Mouse (Mus musculus): ENCODE measurements around the gene Galnt3. TPM values are rescaled to one million over a fixed set of nuclear protein-coding genes. Genes with fewer than 3 reads are reported as not detected.

The Galnt3 gene
- polyA plus RNA-seq (2015; fragmentation: Nextera tagmentation; extraction: Ambion mirVana) = 0.21 and 0.31 TPM in 2 replicates

DNA sequence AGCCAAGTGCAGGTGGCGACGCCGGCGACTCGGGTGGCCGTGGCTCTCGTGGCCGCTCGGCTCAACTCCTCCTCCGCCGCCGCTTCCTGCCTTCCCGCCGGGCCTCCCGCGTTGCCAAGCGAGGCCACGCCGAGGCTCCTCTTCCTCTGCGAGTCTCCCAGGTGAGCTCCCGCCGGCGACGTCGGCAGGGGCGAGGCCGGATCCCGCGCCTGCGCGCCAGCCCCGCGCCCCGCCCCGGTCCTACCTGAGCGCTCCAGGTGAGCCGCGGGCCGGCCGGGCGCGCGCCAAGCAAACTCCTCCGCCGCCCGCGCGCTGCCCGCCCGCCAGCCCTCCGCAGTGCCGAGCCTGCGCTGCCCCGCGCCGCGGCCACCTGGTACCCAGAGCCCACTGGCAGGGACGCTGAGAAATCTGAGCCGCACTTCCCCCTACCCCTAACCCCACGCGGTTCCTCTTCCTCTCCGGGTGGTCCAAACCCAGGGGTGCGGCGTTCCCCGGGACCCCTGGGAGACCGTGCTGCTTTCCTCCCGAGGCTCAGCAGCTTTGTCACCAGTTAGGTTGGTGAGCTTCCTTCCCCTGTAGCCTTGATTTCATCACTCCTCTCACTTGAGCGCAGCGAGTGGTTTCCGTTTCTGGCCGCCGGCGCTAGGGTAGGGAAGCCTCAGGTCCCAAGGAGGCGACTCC, at the start of gene Galnt3:
Gene Galnt3 (minus strand): TSS at position 404 of the 681 bp plus-strand sequence.
- 0% methylated on average over 48 of the region's 74 CpGs for WGBS (ENCODE audit: insufficient replicate concordance)
- H3K27ac ChIP-seq (ENCODE audit: low read depth) = no peak within 1 kb of the TSS

DNA sequence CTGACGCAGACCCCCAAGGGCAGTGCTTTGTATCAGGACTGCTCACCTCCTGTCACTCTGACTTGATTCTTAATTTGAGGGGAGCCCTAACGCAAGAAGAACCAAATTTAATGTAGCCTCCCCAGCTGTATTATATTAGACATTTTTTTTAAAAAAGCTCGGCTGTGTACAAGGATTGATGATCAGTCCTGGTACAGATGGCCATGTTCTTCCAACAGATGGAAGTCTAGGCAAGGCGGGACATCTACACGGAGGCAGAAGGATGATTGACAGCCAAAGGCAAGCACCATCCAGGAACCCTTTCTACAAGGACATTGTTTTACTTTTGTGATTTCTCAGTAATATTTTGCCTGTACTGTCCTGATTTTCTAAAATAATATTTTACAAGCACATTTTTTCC, 48.3 kb upstream of the Galnt3 start:
- H3K9me3 ChIP-seq (ENCODE audit: low read length) = no peaks in the 10 kb centered on the region
- no peak for ATAC-seq
- no peak overlapping the region for H3K4me2 ChIP-seq (ENCODE audit: low read depth, low read length)
- no peaks in the 10 kb centered on the region for H3K27me3 ChIP-seq (ENCODE audit: insufficient read depth, low read length)
- H3K4me3 ChIP-seq (ENCODE audit: low read depth, low read length) = no peak overlapping the region
- H3K4me1 ChIP-seq (ENCODE audit: insufficient read depth) = no peaks in the 10 kb centered on the region
- no peak overlapping the region for H3K27ac ChIP-seq (ENCODE audit: low read depth)
- 71% methylated on average over 5 of the region's 5 CpGs for WGBS (ENCODE audit: insufficient replicate concordance)
- DNase-seq = no peak
- no peaks in the 10 kb centered on the region for H3K36me3 ChIP-seq (replicated peaks; ENCODE audit: insufficient read depth, low read length)
- H3K9ac ChIP-seq (replicated peaks) = no peak overlapping the region
- no peak for TF ChIP-seq EP300 (IDR thresholded peaks at IDR 0.05; ENCODE audit: low read depth)
- TF ChIP-seq CTCF (IDR thresholded peaks at IDR 0.05; ENCODE audit: low read depth) = no peak

More for the DNA sequence above, at the start of gene Galnt3:
- DNase-seq (peak; percentile 34), ATAC-seq (peak; percentile 48)
- TF ChIP-seq EP300 (IDR thresholded peaks at IDR 0.05; ENCODE audit: low read depth) (no peak), CTCF (IDR thresholded peaks at IDR 0.05; ENCODE audit: low read depth) (no peak)
- peak within 1 kb of the TSS; percentile 51 for H3K9ac ChIP-seq (replicated peaks)
- H3K9me3 ChIP-seq (ENCODE audit: low read length) = no peaks in the 10 kb centered on the region
- H3K4me3 ChIP-seq (ENCODE audit: low read depth, low read length) = peak within 1 kb of the TSS; percentile 63
- H3K27me3 ChIP-seq (ENCODE audit: insufficient read depth, low read length) = peaks cover 28% of the 10 kb centered on the region
- no peaks in the 10 kb centered on the region for H3K36me3 ChIP-seq (replicated peaks; ENCODE audit: insufficient read depth, low read length)
- H3K4me2 ChIP-seq (ENCODE audit: low read depth, low read length) = peak within 1 kb of the TSS; percentile 93
- peaks cover 5% of the 10 kb centered on the region; the same call in 1 of the 2 replicates for H3K4me1 ChIP-seq (ENCODE audit: insufficient read depth)

DNA sequence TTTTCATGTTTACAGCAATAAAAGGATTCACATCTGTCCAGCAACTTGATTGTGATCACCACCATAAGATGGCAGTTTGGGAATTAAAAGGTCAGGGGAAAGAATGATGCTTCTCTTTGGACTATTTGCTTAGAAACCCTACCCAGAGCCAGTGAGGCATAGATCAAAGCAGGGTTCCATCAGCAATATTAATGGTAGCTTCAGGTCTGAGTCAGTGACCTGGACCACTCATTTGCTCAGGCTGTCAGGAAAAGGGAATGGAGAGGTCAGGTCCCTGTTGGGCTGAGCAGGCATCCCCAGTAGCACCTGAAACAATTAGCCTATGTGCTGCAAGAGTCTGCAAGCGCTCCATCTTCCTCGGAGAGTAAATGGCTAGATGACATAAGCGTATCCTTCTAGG, 46.8 kb upstream of the Galnt3 start:
- no peak overlapping the region for H3K4me2 ChIP-seq (ENCODE audit: low read depth, low read length)
- H3K27ac ChIP-seq (ENCODE audit: low read depth) = no peak overlapping the region
- H3K9ac ChIP-seq (replicated peaks) = no peak overlapping the region
- no peaks in the 10 kb centered on the region for H3K36me3 ChIP-seq (replicated peaks; ENCODE audit: insufficient read depth, low read length)
- 89% methylated on average over 3 of the region's 3 CpGs for WGBS (ENCODE audit: insufficient replicate concordance)
- DNase-seq (no peak), ATAC-seq (no peak)
- no peaks in the 10 kb centered on the region for H3K27me3 ChIP-seq (ENCODE audit: insufficient read depth, low read length)
- no peak for TF ChIP-seq EP300 (IDR thresholded peaks at IDR 0.05; ENCODE audit: low read depth)
- TF ChIP-seq CTCF (IDR thresholded peaks at IDR 0.05; ENCODE audit: low read depth) = no peak
- H3K9me3 ChIP-seq (ENCODE audit: low read length) = no peaks in the 10 kb centered on the region
- no peak overlapping the region for H3K4me3 ChIP-seq (ENCODE audit: low read depth, low read length)
- H3K4me1 ChIP-seq (ENCODE audit: insufficient read depth) = no peaks in the 10 kb centered on the region

DNA sequence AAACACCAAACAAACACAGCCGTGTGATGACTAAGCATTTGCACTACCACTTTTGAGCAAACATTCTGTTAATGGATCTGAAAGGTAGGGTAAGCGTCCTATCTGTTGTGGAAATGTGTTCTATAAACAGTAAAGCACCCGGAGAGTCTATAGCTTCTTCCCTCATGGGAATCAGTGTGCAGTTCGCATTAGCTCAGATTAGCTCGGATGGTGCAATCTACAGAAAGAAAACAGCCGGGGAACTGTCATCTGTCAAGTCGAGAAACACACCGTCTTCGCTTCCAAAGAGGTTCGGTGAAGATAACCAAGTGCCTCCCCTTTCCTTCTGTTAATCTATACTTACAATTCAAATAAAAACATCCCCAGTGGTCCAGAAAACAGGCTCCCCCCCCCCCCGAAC, 45.9 kb upstream of the Galnt3 start:
- no peaks in the 10 kb centered on the region for H3K36me3 ChIP-seq (replicated peaks; ENCODE audit: insufficient read depth, low read length)
- no peak overlapping the region for H3K27ac ChIP-seq (ENCODE audit: low read depth)
- H3K9ac ChIP-seq (replicated peaks) = no peak overlapping the region
- no peak for ATAC-seq
- no peak overlapping the region for H3K4me3 ChIP-seq (ENCODE audit: low read depth, low read length)
- H3K9me3 ChIP-seq (ENCODE audit: low read length) = no peaks in the 10 kb centered on the region
- no peaks in the 10 kb centered on the region for H3K4me1 ChIP-seq (ENCODE audit: insufficient read depth)
- H3K27me3 ChIP-seq (ENCODE audit: insufficient read depth, low read length) = no peaks in the 10 kb centered on the region
- TF ChIP-seq CTCF (IDR thresholded peaks at IDR 0.05; ENCODE audit: low read depth) (no peak), EP300 (IDR thresholded peaks at IDR 0.05; ENCODE audit: low read depth) (no peak)
- DNase-seq = no peak
- 63% methylated on average over 11 of the region's 11 CpGs for WGBS (ENCODE audit: insufficient replicate concordance)
- H3K4me2 ChIP-seq (ENCODE audit: low read depth, low read length) = no peak overlapping the region

DNA sequence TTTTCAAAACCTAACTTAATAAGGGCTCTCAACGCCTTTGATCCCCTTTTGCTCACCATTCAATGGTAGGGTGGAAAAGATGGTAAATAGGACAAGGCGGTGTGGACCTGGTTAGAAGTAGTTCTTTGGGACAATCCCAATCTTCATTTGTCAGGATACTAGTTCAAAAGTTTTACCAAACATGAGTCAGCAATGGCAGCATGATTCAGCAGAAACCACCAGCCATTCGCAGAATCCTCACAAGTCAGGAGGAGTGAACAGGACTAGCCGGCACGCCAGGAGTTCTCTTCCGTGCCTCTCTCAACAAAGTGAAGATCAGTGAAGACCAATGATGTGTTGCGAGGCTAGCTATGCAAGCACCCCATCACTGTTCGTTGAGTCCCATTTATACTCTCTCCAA, 40.2 kb upstream of the Galnt3 start:
- TF ChIP-seq EP300 (IDR thresholded peaks at IDR 0.05; ENCODE audit: low read depth) = no peak
- no peak for TF ChIP-seq CTCF (IDR thresholded peaks at IDR 0.05; ENCODE audit: low read depth)
- Histone ChIP-seq H3K36me3 (replicated peaks; ENCODE audit: insufficient read depth, low read length) (no peaks in the 10 kb centered on the region), H3K4me1 (ENCODE audit: insufficient read depth) (no peaks in the 10 kb centered on the region), H3K27me3 (ENCODE audit: insufficient read depth, low read length) (no peaks in the 10 kb centered on the region), H3K9ac (replicated peaks) (no peak overlapping the region), H3K27ac (ENCODE audit: low read depth) (no peak overlapping the region), H3K4me3 (ENCODE audit: low read depth, low read length) (no peak overlapping the region), H3K9me3 (ENCODE audit: low read length) (no peaks in the 10 kb centered on the region), H3K4me2 (ENCODE audit: low read depth, low read length) (no peak overlapping the region)
- WGBS (ENCODE audit: insufficient replicate concordance) = 81% methylated on average over 8 of the region's 8 CpGs
- DNase-seq = no peak
- no peak for ATAC-seq

DNA sequence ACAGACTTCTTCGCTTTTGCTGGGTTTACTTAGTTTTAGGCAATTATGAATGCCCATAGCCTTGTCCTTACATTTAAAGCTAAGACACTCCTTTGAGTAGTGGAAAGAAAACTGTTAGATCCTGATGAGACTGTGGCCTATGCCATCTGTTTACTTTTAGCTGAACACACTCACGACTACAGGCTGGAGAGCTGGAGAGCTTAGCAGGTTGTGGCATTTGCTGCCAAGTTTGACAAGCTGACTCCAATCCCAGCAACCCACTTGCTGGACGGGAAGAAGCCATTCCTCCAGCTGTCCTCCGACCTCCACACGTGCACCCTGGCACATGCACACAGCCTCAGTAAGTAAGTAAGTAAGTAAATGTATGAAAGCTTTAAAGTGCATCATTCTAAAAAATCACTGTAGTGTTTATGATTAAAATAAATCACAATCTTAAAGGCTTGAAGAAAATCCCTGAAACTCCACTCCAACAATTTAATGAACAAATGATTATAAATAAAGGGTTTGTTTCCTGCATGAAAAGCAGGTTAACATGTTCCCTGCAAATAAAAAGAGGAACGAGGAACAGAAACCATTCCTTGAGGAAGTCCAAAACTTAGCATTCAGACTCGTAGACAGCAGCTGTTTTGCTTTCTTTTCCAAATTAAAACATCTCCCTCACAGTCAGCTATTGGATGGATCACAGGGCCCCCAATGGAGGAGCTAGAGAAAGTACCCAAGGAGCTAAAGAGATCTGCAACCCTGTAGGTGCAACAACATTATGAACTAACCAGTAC, 33.5 kb upstream of the Galnt3 start:
- H3K4me2 ChIP-seq (ENCODE audit: low read depth, low read length) = no peak overlapping the region
- TF ChIP-seq CTCF (IDR thresholded peaks at IDR 0.05; ENCODE audit: low read depth) = no peak
- TF ChIP-seq EP300 (IDR thresholded peaks at IDR 0.05; ENCODE audit: low read depth) = no peak
- no peaks in the 10 kb centered on the region for H3K4me1 ChIP-seq (ENCODE audit: insufficient read depth)
- H3K9ac ChIP-seq (replicated peaks) = no peak overlapping the region
- H3K9me3 ChIP-seq (ENCODE audit: low read length) = no peaks in the 10 kb centered on the region
- no peaks in the 10 kb centered on the region for H3K27me3 ChIP-seq (ENCODE audit: insufficient read depth, low read length)
- no peaks in the 10 kb centered on the region for H3K36me3 ChIP-seq (replicated peaks; ENCODE audit: insufficient read depth, low read length)
- no peak for DNase-seq
- 51% methylated on average over 7 of the region's 7 CpGs for WGBS (ENCODE audit: insufficient replicate concordance)
- H3K27ac ChIP-seq (ENCODE audit: low read depth) = no peak overlapping the region
- H3K4me3 ChIP-seq (ENCODE audit: low read depth, low read length) = no peak overlapping the region
- no peak for ATAC-seq

Measured in liver, postnatal 0 days (tissue).